Mouse (Mus musculus): Measurements from ENCODE around the gene Ccdc187.

The Ccdc187 gene

GRCm38 (mm10) chr2:26294457-26294856 lies at the start of gene Ccdc187:
Gene Ccdc187 (minus strand): TSS chr2:26294557.
- no peak for DNase-seq (ENCODE audit: low read depth in 1 of 2, low spot score in 2 of 2)

- no peak for DNase-seq (ENCODE audit: low read depth in 1 of 2, low spot score in 2 of 2)
These were observed 48.5 kb upstream of the Ccdc187 start for GRCm38 (mm10) chr2:26342609-26343490.

DNA sequence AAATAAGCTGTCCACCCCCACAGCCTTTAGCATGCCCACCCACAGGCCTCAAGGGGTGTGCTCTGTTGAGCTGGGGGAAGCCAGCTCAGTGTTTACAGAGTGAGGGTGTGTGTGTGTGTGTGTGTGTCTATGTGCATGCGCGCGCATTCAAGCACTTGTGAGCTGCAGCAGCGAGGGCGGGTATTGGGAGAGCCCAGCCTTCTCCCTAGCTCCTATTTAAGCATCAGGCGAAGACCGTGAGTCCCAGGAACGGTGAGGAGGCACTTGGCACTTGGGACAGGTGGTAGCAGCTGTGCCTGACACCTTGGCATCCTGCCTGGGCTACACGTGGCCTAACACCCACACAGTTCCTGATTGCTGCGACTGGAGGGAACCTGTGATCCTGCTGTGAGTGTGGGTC lies 47.7 kb upstream of the Ccdc187 start:
- no peak for DNase-seq (ENCODE audit: low read depth in 1 of 2, low spot score in 2 of 2)

DNA sequence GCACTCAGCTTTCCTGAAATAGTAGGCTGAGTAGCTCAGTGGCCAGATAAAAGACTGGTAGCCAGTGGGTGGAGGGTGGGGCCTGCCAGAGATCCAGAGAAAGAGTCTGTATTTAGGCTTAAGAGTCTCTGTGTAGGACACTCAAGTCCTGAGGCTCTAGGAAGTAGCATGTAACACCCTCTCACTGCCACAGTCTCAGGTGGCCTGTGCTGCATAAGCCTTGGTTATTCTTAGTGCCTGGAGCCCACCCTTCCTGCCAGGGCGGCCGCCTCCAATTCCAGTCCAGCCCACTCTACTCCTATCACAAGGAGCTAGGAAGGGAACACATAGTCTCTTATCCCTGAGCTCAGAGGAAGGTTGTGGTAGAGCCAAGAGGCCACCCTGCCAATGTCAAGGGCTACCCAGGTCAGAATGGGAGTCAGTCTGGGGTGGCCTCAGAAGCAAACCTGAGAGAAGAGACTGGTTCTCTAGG lies 47.2 kb upstream of the Ccdc187 start:
- no peak for DNase-seq (ENCODE audit: low read depth in 1 of 2, low spot score in 2 of 2)

- no peak for DNase-seq (ENCODE audit: low read depth in 1 of 2, low spot score in 2 of 2)
These were observed 44.8 kb upstream of the Ccdc187 start for GRCm38 (mm10) chr2:26339204-26339551.

DNA sequence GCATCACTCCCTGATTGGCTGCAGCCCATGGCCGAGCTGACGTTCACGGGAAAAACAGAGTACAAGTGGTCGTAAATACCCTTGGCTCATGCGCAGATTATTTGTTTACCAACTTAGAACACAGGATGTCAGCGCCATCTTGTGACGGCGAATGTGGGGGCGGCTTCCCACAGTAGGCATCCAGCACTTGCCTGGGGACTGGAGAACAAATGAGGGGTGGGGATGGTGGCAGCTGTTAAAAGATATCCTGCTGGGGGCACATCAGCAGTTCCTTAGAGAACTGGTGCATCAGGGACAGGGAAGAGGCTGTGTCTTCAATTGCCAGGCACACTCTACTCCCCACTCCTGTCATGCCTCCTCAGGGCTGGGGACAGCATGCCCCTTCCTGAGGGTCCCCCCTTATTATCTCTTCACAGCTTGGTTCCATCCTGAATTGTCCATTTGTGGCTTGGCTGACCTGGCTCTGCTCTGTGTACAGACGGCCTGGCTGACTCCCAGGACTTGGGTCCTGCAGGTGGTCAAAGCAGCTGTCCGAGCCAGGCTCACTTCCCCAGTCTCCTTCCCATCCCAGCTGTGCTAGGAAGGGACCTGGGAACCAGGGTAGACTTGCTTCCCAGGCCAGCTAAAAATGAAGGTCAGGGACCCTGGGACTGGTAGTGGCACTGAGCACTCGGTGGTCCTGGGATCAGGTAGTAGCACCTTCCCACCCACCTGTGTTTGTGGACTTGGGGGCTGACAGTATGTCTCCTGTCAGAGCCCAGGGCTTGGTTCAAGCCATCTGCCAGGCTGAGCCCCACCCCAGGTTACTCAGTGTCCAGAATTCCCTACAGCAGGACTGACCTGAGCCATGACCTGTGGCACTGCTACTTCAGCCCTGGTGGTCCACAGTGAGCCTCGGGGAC lies 44.2 kb upstream of the Ccdc187 start:
- DNase-seq (ENCODE audit: low read depth in 1 of 2, low spot score in 2 of 2): no peak

- no peak for DNase-seq (ENCODE audit: low read depth in 1 of 2, low spot score in 2 of 2)
These were observed 36.3 kb upstream of the Ccdc187 start for GRCm38 (mm10) chr2:26330702-26331101.

DNA sequence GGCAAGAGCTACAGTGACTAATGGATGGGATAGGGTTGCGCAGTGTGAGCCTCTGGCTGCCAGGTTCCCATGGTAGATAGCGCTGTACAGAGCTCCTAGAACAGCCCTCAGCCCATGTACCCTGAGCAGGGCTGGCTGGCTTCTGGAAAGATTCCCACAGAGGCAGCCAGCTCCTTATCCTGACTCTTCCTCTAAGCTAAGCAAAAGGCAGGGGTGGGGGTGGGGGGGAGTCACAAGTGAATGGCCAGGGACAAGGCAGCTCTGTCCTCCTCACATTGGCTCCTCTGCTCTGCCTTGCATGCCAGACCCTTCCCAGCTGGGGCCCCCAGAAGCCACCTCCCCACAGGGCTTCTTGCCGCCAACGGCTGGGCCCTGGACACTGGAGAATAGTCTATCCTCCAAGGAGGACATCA lies 35.7 kb upstream of the Ccdc187 start:
- no peak for DNase-seq (ENCODE audit: low read depth in 1 of 2, low spot score in 2 of 2)

GRCm38 (mm10) chr2:26329402-26329801 lies 35.0 kb upstream of the Ccdc187 start:
- no peak for DNase-seq (ENCODE audit: low read depth in 1 of 2, low spot score in 2 of 2)

GRCm38 (mm10) chr2:26327852-26328251 lies 33.5 kb upstream of the Ccdc187 start:
- no peak for DNase-seq (ENCODE audit: low read depth in 1 of 2, low spot score in 2 of 2)

GRCm38 (mm10) chr2:26325386-26326181 lies 31.2 kb upstream of the Ccdc187 start:
- peak in 1 of 2 experiments; percentile 44 for DNase-seq (ENCODE audit: low read depth in 1 of 2, low spot score in 2 of 2)

GRCm38 (mm10) chr2:26324917-26325316 lies 30.6 kb upstream of the Ccdc187 start:
- no peak for DNase-seq (ENCODE audit: low read depth in 1 of 2, low spot score in 2 of 2)

DNA sequence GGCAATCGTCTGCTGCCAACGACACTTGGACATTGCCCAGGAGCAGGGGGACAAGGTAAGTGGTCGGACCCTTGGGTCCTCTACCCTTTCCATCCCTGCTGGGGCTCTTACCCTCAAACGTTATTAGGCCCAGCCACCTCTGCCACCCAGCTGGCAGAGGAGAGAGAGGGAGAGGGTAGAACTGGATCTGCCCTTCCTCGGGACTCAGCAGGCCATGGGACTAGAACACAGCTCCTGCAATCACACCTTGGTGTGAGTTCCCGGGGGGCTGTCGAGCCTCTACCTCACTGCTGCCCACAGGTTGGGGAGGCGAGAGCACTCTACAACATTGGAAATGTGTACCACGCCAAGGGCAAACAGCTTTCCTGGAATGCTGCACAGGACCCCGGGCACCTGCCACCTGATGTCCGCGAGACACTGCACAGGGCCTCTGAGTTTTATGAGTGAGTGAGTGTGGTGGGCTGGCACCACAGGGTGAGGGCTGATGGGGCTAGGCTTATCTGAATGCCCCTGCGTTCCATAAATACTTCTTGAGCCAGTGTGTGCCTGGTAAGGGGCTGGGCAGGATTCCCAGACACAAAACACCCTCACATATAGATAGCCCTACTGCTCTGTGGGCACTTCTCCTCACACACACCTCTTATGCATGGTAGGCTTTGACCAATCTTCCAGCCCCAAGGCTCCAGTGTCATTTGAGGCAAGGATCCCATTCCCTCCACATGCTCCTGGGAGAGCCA lies 29.4 kb upstream of the Ccdc187 start:
- no peak for DNase-seq (ENCODE audit: low read depth in 1 of 2, low spot score in 2 of 2)

- no peak for DNase-seq (ENCODE audit: low read depth in 1 of 2, low spot score in 2 of 2)
These were observed 26.2 kb upstream of the Ccdc187 start for GRCm38 (mm10) chr2:26320245-26321185.

- DNase-seq (ENCODE audit: low read depth in 1 of 2, low spot score in 2 of 2): no peak
These were observed 25.3 kb upstream of the Ccdc187 start for GRCm38 (mm10) chr2:26319519-26320244.

DNA sequence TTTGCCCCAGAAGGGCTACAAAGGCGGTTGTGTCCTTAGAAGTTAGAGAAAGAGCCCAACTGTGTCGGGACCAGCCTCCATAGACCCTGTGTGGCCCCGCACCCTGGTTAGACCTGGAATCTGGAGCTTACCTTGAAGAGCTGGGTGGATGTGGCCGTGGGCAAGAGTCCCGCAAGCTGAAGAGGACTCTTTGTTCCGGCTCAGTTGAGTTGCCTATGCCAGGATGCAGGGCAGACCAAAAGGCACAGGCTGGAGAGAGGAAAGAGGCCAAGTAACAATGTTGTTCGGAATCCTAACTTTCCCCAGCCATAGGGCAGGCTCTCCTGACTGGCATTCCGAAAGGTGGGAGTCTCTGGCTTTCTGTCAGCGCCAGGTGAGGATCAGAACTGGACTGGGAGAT lies 24.8 kb upstream of the Ccdc187 start:
- DNase-seq (ENCODE audit: low read depth in 1 of 2, low spot score in 2 of 2): no peak

DNA sequence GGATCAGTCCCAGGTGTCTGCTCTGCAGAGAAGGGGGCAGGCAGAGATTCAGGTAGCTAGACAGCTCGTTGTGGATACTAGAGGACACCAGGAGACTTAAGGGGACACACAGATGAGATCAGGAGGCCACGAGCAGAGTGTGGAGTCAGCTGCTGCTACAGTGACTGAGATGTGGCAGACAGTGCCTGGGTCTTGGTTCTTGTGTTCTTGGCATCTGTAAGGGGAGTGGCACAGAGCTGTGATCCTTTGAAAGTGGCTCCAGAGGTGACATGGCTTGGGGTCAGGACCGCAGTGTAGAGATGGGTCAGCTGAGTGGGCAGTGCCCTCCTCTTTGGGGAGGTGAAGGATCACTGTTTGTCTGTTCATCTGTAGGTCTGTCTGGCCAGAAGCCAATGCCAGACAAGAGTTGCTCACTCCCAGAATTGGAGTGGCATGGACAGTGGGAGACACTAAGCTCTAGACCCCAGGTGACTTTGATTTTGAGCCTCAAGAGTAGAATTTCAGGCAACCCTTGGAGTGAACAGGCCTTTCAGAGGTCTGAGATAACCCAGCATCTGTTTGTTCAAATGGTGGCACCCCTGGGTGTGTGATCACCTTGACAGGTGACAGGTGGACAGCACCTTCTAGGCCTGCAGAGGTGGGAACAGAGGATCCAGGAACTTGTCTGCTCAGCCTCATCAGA lies 23.8 kb upstream of the Ccdc187 start:
- no peak for DNase-seq (ENCODE audit: low read depth in 1 of 2, low spot score in 2 of 2)

DNA sequence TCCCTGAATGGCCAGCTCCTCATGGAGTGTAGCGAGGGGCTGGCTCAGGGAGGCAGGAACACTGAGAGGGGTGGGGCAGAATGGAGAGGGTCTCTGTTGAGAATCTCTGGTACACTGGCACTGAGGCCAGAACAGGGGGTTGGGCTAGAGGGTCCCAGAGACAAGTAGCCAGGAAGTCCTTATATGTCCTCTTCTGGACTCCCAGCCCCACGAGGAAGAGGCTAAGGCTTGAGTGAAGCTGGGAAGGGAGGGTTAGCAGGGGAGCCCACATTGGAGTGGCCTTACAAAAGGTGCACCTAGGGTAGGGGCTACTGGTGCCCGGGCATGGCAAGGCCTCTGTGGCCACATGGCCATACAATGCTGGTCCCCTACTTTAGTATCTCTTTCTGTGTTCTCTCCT lies 23.0 kb upstream of the Ccdc187 start:
- DNase-seq (ENCODE audit: low read depth in 1 of 2, low spot score in 2 of 2): no peak
